Mouse (Mus musculus) gastrocnemius, postnatal 14 days (tissue): ENCODE data around the gene Ttc8. TPM values are rescaled to one million over a fixed set of nuclear protein-coding genes. Genes with fewer than 3 reads are reported as not detected.
"Not testable (repeated sequence)": the region's sequence is repeated elsewhere in the genome, so short reads cannot be mapped to it uniquely, and the experiment has no call there.

Experiments used
- DNase-seq: peaks from one replicate; pipeline ENCODE4 v3.0.0; 2021; ENCODE audit warnings: mixed read lengths
- intact Hi-C: fragments of 180-260 bp; cut with DNase I; formaldehyde crosslinking; loops from one replicate; pipeline ENCODE4 v1.15.1; 2025; ENCODE audit warnings: low total_unique reads
- long read RNA-seq, 2 experiments: library from polyadenylated mRNA; stranded (forward); transcript quantifications; one replicate each; pipeline ENCODE4 v2.0.0; 2021
- total RNA-seq, 2 experiments: library from RNA; stranded (reverse); gene quantifications; 2 replicates each; pipeline ENCODE4 v1.2.3; 2021

Gene Ttc8
- 1 to 10 TPM; 8.8 to 9.1 TPM for total RNA-seq
- long read RNA-seq, experiment 1, partial matches to known transcripts = 0 of 3 reads
- long read RNA-seq, experiment 1, other reads (novel, unspliced or antisense) = 0 of 3 reads
- long read RNA-seq, experiment 2, transcript Ttc8-202 (14 exons, 2,272 nt) = major isoform, 6 of 6 reads
- long read RNA-seq, experiment 2, partial matches to known transcripts = 0 of 6 reads
- long read RNA-seq, experiment 2, other reads (novel, unspliced or antisense) = 0 of 6 reads

DNA sequence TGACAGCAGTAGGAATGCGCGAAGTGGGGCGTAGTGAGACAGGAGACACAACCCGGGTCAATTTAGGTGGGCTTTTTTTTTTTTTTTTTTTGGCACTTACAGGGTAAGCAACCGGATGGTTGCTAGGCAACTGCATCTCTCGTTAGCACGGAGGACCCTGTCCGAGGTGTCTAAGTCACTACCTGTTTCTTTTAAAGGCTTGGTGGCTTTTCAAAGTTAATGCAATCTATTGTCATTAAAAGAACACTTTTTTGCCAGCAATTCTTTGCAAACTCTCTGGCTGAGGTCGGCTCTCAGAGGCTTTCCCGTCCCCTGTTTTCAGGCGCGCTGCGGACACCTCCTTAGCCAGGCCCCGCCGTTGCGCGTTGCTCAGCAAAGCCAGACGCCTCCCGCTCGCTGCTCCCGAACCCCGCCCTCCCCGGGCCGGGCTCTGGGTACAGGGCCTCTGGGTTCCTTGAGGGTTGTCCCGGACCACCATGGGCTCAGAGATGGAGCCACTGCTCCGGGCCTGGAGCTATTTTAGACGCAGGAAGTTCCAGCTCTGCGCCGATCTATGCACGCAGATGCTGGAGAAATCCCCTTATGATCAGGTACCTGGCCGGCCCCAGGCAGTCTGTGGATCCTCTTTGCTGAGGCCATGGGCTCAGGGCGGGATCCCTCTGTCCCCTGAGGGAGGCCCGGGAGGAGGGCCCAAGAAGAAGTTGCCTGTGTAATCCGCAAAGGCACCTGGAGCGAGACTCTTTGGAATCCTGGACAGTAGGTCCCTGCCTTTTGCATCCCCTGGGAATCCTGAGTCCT is at the start of gene Ttc8:
Gene Ttc8 (plus strand): TSS at position 381 of the 798 bp plus-strand sequence.
- intact Hi-C loops = no loop called here
- peak; percentile 89 for DNase-seq

GRCm38 (mm10) chr12:98872836-98873235 is 47.5 kb upstream of the Ttc8 start:
- DNase-seq = no peak
- intact Hi-C loops = no loop called here

GRCm38 (mm10) chr12:98875216-98875615 is 45.2 kb upstream of the Ttc8 start:
- DNase-seq = no peak
- intact Hi-C loops = no loop called here

GRCm38 (mm10) chr12:98878693-98879092 is 41.7 kb upstream of the Ttc8 start:
- no peak for DNase-seq
- intact Hi-C loops = no loop called here

DNA sequence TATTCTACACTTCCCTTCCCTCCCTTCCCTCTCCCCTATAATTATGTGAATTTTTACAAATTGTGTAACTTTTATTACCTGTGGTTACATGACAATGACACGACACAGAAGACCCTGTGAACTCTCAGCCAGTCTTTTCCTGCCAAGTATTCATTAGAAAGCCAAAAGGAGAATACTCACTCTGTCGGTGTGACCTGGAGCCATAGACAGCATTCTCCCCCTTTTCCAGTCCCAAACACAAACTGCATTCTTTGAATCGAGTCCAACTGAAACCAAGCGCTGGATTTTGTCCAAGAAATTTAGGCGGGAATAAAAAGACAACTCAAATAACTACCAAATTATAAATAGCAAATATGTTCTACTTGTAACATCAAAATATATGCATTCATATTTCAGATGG is 38.6 kb upstream of the Ttc8 start:
- DNase-seq = no peak
- intact Hi-C loops = no loop called here

DNA sequence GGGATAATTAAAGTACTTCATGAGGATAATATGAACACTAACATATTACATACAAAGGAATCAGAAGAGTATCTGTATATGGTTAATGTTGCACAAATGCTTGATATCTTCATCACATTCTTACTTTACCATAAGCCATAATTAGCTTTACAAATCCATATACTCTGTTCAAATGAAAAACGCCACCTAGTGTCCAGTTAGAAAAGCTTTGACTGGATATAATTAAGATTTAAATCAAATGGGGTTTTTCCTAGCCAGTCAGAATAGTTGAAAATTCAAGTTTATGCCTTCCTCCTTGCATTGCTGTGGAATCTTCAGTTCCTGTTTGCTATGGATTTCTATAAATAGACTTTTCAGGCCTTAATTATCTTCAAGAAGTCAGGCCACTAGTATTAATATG is 35.9 kb upstream of the Ttc8 start:
- intact Hi-C loops = no loop called here
- no peak for DNase-seq

DNA sequence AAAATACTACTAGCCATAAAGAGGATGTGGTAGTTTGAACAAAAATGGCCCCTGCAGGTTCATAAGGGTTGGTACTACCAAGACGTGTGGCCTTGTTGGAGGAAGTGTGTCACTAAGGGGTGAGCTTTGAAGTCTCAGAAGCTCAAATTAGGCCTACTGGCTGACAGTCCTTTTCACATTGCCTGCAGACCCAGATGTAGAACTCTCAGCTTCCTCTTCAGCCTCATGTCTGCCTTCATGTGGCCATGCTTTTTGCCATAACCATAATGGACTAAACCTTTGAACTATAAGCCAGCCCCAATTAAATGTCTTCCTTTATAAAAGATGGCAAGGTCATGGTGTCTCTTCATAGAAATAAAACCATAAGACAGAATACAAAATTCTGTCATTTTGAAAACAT is 23.6 kb upstream of the Ttc8 start:
- intact Hi-C loops = no loop called here
- DNase-seq = no peak

DNA sequence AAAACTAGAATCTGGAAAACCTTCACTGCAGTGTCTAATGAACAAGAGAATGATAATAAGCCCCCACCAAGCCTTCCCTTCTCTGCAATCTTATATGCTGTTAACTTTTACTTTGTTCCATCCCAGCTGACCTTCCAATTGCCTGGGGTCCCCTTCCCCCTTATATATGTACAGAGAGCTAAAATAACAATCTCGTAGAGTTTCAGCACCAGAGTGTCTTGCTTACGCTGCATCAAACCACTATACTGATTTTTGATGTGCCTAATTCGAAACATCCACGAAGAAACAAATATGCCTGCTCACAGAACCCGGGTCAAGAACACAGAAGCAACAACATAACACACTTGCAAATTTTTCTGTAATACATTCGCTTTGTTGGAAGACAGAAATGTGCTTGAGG is 20.7 kb upstream of the Ttc8 start:
- DNase-seq = no peak
- intact Hi-C loops = no loop called here

DNA sequence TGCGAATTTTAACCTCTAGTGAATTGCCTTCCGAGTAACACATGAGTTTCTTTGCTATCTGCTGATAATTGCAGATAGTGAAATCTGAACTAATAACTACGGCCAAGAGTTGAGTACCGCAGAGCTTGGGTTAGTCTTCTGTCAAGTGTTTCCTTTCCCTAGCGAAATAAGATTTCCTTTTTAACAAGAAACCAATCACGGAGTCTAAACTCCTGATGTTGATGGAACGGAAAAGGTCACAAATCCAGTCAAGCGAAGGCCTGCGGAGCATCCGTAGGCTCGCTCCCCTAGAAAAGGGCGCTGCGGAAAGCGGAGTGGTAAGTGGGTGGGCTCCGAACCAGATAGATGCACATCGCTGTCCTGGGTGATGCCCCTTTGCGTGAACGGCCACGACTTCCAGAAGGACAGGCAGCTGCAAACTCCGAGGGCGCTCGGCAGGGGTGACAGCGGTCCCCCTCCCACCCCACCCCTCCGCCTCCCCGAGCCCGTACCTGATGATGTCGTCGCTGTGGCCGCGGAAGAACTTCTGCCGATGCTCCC is 20.0 kb upstream of the Ttc8 start:
- intact Hi-C loops = no loop called here
- DNase-seq = no peak

GRCm38 (mm10) chr12:98900881-98901801 is 19.2 kb upstream of the Ttc8 start, which contains the start of gene Eml5:
Eml5 (minus strand) TSS chr12:98901484.
- DNase-seq = peak; percentile 76
- intact Hi-C loops = no loop called here

DNA sequence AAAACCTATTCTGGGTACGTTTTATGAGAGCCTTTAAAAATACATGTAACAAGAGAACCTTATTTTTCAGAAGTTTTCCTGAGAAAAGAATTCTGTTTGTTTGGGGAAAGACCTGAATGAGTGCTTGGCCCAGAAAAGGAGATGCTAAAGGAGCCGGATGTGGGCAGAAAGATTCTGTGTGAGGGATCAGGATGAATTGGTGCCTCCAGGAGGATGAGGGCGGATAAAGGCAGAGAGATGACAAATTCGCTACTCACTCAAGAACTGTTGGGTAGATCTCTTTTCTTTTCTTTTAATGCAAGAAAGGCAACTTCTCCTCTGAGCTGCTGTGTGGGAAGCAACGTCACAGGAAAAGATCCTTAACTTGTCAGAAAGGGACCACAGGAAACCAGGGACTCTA is 14.9 kb upstream of the Ttc8 start:
- intact Hi-C loops = no loop called here
- DNase-seq = no peak

DNA sequence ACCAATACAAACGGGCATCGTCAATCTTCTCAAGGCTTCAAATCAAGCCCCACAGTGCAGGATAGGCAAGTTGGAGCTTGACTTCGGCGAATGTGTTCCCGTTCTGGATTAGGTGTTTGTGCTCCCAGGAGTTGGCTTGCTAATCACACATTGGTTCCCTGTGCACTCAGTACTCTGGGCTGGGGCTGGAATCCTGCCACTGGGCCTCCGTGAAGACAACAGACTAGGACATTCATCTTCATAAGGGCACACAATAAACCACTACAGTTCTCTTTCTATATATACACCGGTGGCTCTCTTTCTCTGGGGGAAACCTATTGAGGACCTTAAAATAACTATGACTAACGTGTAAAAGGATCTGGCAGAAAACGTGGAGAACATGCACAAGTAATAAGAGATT is 10.3 kb upstream of the Ttc8 start:
- intact Hi-C loops = no loop called here
- no peak for DNase-seq

DNA sequence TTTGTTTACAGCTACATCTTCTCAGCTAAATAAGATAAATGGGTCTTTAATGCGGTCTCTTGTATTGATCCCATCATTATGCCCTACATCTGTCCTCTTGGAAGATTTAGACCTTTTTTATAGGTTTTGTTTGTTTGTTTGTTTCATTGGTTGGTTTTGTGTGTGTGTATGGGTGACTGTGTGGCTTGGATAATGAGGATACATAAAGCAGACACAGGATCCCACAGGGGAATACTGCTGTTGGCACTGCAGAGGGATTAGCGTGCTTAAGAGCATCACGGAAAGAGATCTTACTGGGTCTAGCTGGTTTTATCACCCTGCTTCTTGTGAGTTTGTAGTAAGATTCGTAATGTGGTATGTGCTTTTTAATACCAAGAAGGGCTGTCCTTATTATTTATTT is 10.8 kb downstream of the Ttc8 start:
- DNase-seq = no peak
- intact Hi-C loops = no loop called here

- DNase-seq = no peak
- intact Hi-C loops = no loop called here
These were observed 12.1 kb downstream of the Ttc8 start for GRCm38 (mm10) chr12:98932441-98932840.

- DNase-seq = no peak
- intact Hi-C loops = no loop called here
These were observed 12.5 kb downstream of the Ttc8 start for GRCm38 (mm10) chr12:98932856-98933255.

DNA sequence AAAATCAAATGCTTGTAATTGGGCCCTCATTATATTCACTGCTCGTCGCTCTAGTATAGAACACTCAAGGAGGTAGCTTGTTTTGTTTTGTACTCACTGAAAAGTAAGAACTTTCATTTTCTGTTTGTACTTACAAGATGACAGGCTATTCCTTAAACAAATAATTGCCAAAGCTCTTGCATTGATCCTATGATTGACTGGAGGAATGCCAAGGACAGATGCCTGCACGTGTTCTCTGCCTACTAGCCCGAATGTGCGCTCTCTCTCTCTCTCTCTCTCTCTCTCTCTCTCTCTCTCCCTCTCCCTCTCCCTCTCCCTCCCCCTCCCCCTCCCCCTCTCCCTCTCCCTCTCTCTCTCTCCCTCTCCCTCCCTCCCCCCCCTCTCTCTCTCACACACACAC is 30.9 kb downstream of the Ttc8 start:
- intact Hi-C loops, DNase-seq: not testable (repeated sequence)

GRCm38 (mm10) chr12:98956951-98957350 is 36.6 kb downstream of the Ttc8 start:
- intact Hi-C loops = no loop called here

DNA sequence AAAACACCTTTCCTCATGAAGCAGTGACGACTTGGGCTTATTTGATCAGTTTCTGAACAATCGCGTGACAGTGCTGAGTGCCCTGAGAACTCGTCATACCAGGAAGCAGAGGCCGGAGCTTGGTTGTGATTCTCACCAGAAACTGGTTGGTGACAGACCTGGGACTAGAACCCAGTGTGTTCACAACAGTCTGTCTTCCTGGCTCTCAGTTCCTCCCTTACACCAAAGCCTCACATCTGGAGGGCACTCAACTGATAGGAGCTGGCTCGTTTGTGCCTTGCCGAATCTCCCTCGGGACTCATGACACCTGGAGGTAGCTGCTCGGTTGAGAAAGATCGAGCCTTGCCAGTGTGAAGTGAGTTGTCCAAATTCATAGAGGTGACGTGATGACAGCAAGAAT is 37.1 kb downstream of the Ttc8 start:
- no peak for DNase-seq
- intact Hi-C loops = no loop called here

More at GRCm38 (mm10) chr12:98956951-98957350, 36.6 kb downstream of the Ttc8 start:
- DNase-seq = no peak

- DNase-seq = no peak
- intact Hi-C loops = no loop called here
These were observed 40.6 kb downstream of the Ttc8 start for GRCm38 (mm10) chr12:98961008-98961407.

DNA sequence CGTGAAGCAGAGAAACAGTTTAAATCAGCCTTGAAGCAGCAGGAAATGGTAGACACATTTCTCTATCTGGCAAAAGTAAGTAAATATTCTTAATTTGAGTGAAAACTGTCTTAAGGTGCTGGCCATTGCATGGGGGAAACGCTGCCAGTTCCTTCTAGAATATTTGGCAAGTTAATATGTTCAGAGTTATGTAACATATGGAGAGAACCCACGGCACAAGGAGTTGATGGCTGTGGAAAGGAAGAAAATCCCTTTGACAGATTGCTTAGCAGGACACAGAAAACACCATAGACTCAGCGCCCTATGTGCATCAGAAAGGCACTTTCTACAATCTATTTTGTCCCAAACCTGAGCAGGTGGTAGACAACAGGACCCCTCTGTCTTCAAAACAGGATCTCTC is 41.0 kb downstream of the Ttc8 start:
- intact Hi-C loops = no loop called here
- DNase-seq = no peak
